Mouse (Mus musculus): ENCODE data around the gene Mcub. TPM values are rescaled to one million over a fixed set of nuclear protein-coding genes. Genes with fewer than 3 reads are reported as not detected.

Gene Mcub
- polyA plus RNA-seq (2012; ENCODE audit: insufficient read depth, insufficient read length, missing spikeins) = 1.1 and 3.3 TPM in 2 replicates

- Histone ChIP-seq H3K27ac (replicated peaks; ENCODE audit: low read depth, low read length) (no peak within 1 kb of the TSS), H3K4me1 (ENCODE audit: control insufficient read depth, insufficient read depth, insufficient read length, low read length) (no peaks in the 10 kb centered on the region; the same call in 1 of the 2 replicates), H3K4me3 (ENCODE audit: insufficient read depth, low read depth, low read length) (peak within 1 kb of the TSS; percentile 64)
Observed at GRCm38 (mm10) chr3:129969432-129970395, at the start of gene Mcub. Gene Mcub (minus strand): TSS chr3:129970206.

- H3K4me1 ChIP-seq (ENCODE audit: control insufficient read depth, insufficient read depth, insufficient read length, low read length) = no peaks in the 10 kb centered on the region
- no peak overlapping the region for H3K4me3 ChIP-seq (ENCODE audit: insufficient read depth, low read depth, low read length)
- H3K27ac ChIP-seq (replicated peaks; ENCODE audit: low read depth, low read length) = no peak overlapping the region
Observed at GRCm38 (mm10) chr3:130012943-130013342, 42.9 kb upstream of the Mcub start.

GRCm38 (mm10) chr3:130011236-130011635 is 41.2 kb upstream of the Mcub start:
- H3K4me3 ChIP-seq (ENCODE audit: insufficient read depth, low read depth, low read length) = no peak overlapping the region
- no peak overlapping the region for H3K27ac ChIP-seq (replicated peaks; ENCODE audit: low read depth, low read length)
- H3K4me1 ChIP-seq (ENCODE audit: control insufficient read depth, insufficient read depth, insufficient read length, low read length) = no peaks in the 10 kb centered on the region

GRCm38 (mm10) chr3:130006141-130006540 is 36.1 kb upstream of the Mcub start:
- H3K4me1 ChIP-seq (ENCODE audit: control insufficient read depth, insufficient read depth, insufficient read length, low read length) = 0 out of 2 replicates have a peak, but pooled peaks cover 2% of the 10 kb centered on the region
- no peak overlapping the region for H3K27ac ChIP-seq (replicated peaks; ENCODE audit: low read depth, low read length)
- no peak overlapping the region for H3K4me3 ChIP-seq (ENCODE audit: insufficient read depth, low read depth, low read length)

DNA sequence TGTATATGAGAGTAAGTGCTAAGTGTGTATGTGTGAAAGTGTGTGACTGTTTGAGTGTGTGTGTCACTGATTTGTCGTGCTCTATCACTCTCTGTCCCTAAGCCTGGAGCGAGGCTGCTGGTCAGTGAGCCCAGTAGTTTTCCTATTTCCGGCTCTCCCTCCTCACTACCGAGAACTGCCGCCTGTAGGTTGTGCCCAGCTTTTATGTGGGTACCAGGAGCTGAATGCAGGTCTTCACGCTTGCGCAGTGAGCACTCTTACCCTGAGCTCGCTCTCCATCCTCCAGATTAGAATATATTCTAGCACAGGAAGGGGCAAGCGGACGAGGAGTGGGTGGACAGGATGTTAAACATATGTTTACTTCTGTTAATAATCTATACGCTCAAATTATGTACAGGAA is 30.9 kb upstream of the Mcub start:
- H3K4me1 ChIP-seq (ENCODE audit: control insufficient read depth, insufficient read depth, insufficient read length, low read length) = 0 out of 2 replicates have a peak, but pooled peaks cover 2% of the 10 kb centered on the region
- no peak overlapping the region for H3K4me3 ChIP-seq (ENCODE audit: insufficient read depth, low read depth, low read length)
- no peak overlapping the region for H3K27ac ChIP-seq (replicated peaks; ENCODE audit: low read depth, low read length)

DNA sequence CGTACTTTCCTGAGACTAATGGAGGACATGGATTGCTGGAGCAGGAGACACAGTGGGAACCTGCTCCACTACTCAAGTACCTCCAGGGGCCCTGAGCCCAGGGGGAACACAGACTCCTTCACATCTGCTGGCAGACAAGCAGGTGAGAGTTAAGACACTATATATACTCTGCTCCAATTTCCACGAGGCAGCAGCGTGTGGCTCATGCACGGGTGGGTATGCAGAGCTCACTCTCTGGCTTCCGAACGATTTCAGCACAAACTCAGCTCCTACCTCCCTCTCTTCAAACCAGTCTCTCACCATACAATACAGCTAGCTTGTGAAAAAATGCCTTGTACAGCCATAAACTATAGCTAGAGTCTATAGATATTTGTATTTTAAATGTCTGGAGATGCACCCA is 28.5 kb upstream of the Mcub start:
- Histone ChIP-seq H3K4me3 (ENCODE audit: insufficient read depth, low read depth, low read length) (no peak overlapping the region), H3K27ac (replicated peaks; ENCODE audit: low read depth, low read length) (no peak overlapping the region), H3K4me1 (ENCODE audit: control insufficient read depth, insufficient read depth, insufficient read length, low read length) (no peaks in the 10 kb centered on the region)

- no peak overlapping the region for H3K27ac ChIP-seq (replicated peaks; ENCODE audit: low read depth, low read length)
- no peak overlapping the region for H3K4me3 ChIP-seq (ENCODE audit: insufficient read depth, low read depth, low read length)
- no peaks in the 10 kb centered on the region for H3K4me1 ChIP-seq (ENCODE audit: control insufficient read depth, insufficient read depth, insufficient read length, low read length)
Observed at GRCm38 (mm10) chr3:129998001-129998400, 28.0 kb upstream of the Mcub start.

DNA sequence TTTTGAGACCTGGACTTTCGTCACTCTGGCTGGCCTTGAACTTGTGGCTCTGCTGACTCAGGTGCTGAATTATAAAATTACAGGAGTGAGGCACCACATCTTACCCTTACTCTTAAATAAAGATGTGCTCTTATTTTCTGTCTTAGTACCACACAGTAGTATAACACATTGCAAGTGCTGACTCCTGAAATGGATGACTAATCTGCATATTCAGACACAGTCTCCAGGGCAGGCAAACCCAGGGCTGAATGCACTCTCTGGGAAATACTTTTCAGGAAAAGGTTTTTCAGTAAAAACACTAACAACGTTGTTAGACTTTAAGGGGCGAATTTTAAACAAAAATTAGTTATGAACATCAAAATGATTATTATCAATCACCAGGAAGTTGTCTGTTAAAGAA is 27.3 kb upstream of the Mcub start:
- H3K27ac ChIP-seq (replicated peaks; ENCODE audit: low read depth, low read length) = no peak overlapping the region

DNA sequence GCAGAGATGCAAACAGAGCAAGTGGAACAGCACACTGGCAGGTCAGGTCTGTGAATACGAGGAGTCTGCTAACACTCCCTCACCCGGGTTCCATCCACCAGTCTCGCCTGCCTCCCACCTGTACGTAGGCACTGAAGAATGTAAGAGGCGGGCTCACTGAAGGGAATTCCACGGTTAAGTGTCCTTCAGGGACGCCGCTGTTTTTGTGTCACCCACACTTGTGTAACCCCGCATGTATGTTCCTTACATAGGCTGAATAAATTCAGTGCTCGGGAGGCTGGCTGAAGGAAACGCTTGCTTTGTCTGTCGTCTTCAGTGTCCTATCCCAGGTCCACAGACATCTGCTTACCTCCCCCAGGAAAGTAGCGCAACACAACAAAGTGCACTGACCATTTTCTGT is 17.3 kb upstream of the Mcub start:
- H3K27ac ChIP-seq (replicated peaks; ENCODE audit: low read depth, low read length) = no peak overlapping the region
- H3K4me3 ChIP-seq (ENCODE audit: insufficient read depth, low read depth, low read length) = no peak overlapping the region
- no peaks in the 10 kb centered on the region for H3K4me1 ChIP-seq (ENCODE audit: control insufficient read depth, insufficient read depth, insufficient read length, low read length)

More for the DNA sequence above, 27.3 kb upstream of the Mcub start:
- no peaks in the 10 kb centered on the region for H3K4me1 ChIP-seq (ENCODE audit: control insufficient read depth, insufficient read depth, insufficient read length, low read length)
- no peak overlapping the region for H3K4me3 ChIP-seq (ENCODE audit: insufficient read depth, low read depth, low read length)

- Histone ChIP-seq H3K4me1 (ENCODE audit: control insufficient read depth, insufficient read depth, insufficient read length, low read length) (no peaks in the 10 kb centered on the region), H3K4me3 (ENCODE audit: insufficient read depth, low read depth, low read length) (no peak overlapping the region), H3K27ac (replicated peaks; ENCODE audit: low read depth, low read length) (no peak overlapping the region)
Observed at GRCm38 (mm10) chr3:129985335-129985734, 15.3 kb upstream of the Mcub start.

DNA sequence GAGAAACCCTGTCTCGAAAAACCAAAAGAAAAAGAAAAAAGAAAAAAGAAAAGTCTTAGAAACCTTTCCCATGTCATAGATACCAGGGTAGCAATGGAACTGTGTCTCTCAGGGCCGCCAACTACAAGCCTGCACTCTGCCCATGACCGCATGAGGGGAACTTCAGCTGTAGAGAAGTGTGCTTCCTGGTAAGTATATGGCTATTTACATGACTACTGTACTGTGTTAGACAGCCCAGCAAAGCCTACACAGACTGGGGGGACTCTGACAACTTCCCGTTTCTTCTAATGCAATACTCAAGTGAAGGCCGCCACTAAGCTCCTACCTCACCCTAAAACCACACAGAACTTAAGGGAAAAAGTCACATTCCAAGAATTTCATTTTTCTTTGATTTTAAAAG is 14.8 kb upstream of the Mcub start:
- Histone ChIP-seq H3K4me1 (ENCODE audit: control insufficient read depth, insufficient read depth, insufficient read length, low read length) (no peaks in the 10 kb centered on the region), H3K4me3 (ENCODE audit: insufficient read depth, low read depth, low read length) (no peak overlapping the region), H3K27ac (replicated peaks; ENCODE audit: low read depth, low read length) (no peak overlapping the region)

DNA sequence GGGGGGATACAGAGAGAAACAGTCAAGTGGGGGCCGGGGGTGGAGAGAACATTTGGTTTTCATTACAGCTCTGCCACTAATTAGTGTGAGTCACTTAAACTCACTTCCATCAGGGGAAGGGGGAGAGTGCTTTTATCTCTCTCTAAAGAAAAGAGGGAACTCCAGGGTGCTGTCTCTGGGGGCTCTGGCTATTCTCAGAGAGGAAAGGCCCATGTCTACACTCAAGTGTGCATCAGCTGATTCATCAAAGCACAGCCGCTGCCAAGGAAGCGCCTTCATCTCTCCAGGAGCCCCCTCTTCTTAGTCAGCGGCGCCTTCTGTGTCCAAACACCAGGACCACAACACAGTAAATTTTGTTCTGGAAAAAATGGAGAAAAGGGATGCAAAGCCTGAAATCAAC is 12.3 kb upstream of the Mcub start:
- no peak overlapping the region for H3K4me3 ChIP-seq (ENCODE audit: insufficient read depth, low read depth, low read length)
- H3K4me1 ChIP-seq (ENCODE audit: control insufficient read depth, insufficient read depth, insufficient read length, low read length) = no peaks in the 10 kb centered on the region
- H3K27ac ChIP-seq (replicated peaks; ENCODE audit: low read depth, low read length) = no peak overlapping the region

DNA sequence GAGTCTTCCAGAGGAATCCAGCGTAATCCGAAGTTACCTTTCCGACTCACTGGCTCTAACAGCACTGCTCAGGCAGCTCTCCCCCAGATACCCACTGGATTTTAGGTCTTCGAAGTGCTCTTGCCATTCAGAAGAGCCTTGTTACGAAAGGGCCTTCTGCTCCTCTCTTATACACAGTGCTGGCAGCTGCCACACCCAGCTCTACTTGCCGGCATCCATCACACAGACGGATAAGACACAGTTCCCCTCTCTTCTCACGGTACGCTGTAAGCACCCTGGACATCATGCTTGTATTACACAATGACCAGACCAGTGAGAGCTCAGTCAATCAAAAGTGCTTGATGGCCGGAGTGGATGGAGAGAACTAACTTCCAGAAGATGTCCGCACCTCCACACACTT is 11.8 kb upstream of the Mcub start:
- H3K27ac ChIP-seq (replicated peaks; ENCODE audit: low read depth, low read length) = no peak overlapping the region
- no peaks in the 10 kb centered on the region for H3K4me1 ChIP-seq (ENCODE audit: control insufficient read depth, insufficient read depth, insufficient read length, low read length)
- H3K4me3 ChIP-seq (ENCODE audit: insufficient read depth, low read depth, low read length) = no peak overlapping the region

- no peaks in the 10 kb centered on the region for H3K4me1 ChIP-seq (ENCODE audit: control insufficient read depth, insufficient read depth, insufficient read length, low read length)
- no peak overlapping the region for H3K4me3 ChIP-seq (ENCODE audit: insufficient read depth, low read depth, low read length)
- no peak overlapping the region for H3K27ac ChIP-seq (replicated peaks; ENCODE audit: low read depth, low read length)
Observed at GRCm38 (mm10) chr3:129979510-129979909, 9.5 kb upstream of the Mcub start.

DNA sequence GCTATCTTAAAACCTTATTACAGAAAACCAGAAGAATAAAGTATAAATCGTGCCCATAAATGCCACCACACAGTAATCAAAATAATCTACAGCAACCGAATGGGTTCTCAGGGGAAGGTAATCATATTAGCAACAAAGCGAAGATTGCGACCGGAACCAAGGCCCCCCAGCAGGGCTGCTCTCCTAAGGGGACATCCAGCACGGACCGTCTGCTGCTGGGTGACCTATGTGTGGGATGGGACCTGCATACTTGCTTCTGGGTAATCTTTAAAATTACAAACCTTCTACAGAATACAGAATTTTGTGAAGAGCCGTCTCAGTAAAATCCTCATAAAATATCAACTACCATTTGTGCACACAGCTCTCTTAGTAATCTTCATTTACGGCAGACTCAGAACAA is 8.7 kb upstream of the Mcub start:
- Histone ChIP-seq H3K4me1 (ENCODE audit: control insufficient read depth, insufficient read depth, insufficient read length, low read length) (no peaks in the 10 kb centered on the region), H3K27ac (replicated peaks; ENCODE audit: low read depth, low read length) (no peak overlapping the region), H3K4me3 (ENCODE audit: insufficient read depth, low read depth, low read length) (no peak overlapping the region)

GRCm38 (mm10) chr3:129976317-129976716 is 6.3 kb upstream of the Mcub start:
- no peaks in the 10 kb centered on the region for H3K4me1 ChIP-seq (ENCODE audit: control insufficient read depth, insufficient read depth, insufficient read length, low read length)
- no peak overlapping the region for H3K27ac ChIP-seq (replicated peaks; ENCODE audit: low read depth, low read length)
- no peak overlapping the region for H3K4me3 ChIP-seq (ENCODE audit: insufficient read depth, low read depth, low read length)

All from brown adipose tissue, adult 24 weeks (tissue).